Mouse (Mus musculus): Measurements from ENCODE around the gene Fam90a1b. TPM values are rescaled to one million over a fixed set of nuclear protein-coding genes. Genes with fewer than 3 reads are reported as not detected.

Gene Fam90a1b
- polyA plus RNA-seq, 1 experiment: 0.05 TPM

DNA sequence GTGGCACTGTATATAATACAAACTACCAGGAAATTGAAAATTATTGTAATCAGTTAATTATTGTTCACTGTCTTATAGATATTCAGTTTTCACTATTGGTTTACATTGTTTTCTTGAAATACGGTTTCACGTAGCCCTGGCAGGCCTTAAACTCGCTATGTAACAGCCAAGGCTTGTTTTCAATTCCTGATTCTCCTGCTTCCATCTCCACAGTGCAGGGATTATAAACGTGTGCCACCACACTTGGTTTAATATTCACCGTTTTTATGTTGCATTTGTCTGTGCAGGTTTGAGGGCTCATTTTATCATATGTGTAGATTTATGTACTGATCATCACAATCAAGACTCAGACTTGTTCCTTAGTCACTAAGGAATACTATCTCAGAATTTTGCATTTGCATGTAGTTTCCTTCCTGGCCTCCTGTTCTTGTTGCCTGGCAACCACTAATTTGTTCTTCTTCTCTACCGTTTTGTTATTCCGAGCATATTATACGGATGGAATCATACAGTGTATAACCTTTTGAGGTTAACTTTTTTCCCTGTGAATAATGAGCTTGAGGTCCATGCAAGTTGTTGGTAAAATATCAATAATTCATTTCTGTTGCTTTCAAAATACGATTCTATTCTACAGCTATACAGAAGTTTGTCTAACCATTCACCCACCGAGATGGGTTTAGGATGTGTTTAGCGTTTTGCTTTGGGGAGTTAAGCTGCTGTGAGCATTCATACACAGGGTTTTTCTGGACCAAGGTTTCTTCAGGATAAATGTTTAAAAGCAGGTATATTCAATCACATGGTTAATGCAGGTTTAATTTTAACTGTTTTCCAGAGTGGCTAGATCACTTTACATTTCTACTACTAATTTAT lies 45.3 kb downstream of the Fam90a1b start:
- no peak overlapping the region for H3K27ac ChIP-seq (ENCODE audit: insufficient read depth, low read length)
- TF ChIP-seq POLR2A (IDR thresholded peaks at IDR 0.05; ENCODE audit: borderline replicate concordance, insufficient read depth, low read length): no peak
- TF ChIP-seq CTCF (IDR thresholded peaks at IDR 0.05; ENCODE audit: borderline replicate concordance, insufficient read depth, low read depth, low read length): no peak
- 48% methylated on average over 11 of the region's 11 CpGs for WGBS
- H3K4me3 ChIP-seq (replicated peaks; ENCODE audit: insufficient read depth, low read depth, low read length): no peak overlapping the region
- H3K4me1 ChIP-seq (ENCODE audit: control insufficient read depth, insufficient read depth, low read length): no peaks in the 10 kb centered on the region
- H3K27me3 ChIP-seq (ENCODE audit: control insufficient read depth, insufficient read depth, low read length): no peaks in the 10 kb centered on the region
- DNase-seq: no peak

Other genes starting within 250 kb of the Fam90a1b start
- 12.4 and 14.5 TPM in 2 replicates for gene Zfx, start 243.1 kb downstream of the Fam90a1b start, polyA plus RNA-seq (2012; rRNA removed)
- 72.2 and 109 TPM in 2 replicates for gene Eif2s3x, start 153.9 kb downstream of the Fam90a1b start, polyA plus RNA-seq (2012; rRNA removed)
- 8.4 and 9.2 TPM in 2 replicates for gene Klhl15, start 132.2 kb downstream of the Fam90a1b start, polyA plus RNA-seq (2012; rRNA removed)
- gene Apoo, start 340 bp upstream of the Fam90a1b start, polyA plus RNA-seq (2012; rRNA removed): 54.8 and 57.8 TPM in 2 replicates
- gene Maged1, start 175.4 kb upstream of the Fam90a1b start, polyA plus RNA-seq (2012; rRNA removed): 430 and 476 TPM in 2 replicates